Mouse (Mus musculus): ENCODE results near the gene D17Wsu92e. TPM values are rescaled to one million over a fixed set of nuclear protein-coding genes. Genes with fewer than 3 reads are reported as not detected.

Gene D17Wsu92e
- polyA plus RNA-seq, 1 experiment from 2014 or later: 18.3 TPM

- Histone ChIP-seq H3K4me1 (peaks cover 56% of the 10 kb centered on the region), H3K4me2 (peak overlapping the region; percentile 44), H3K27me3 (no peaks in the 10 kb centered on the region), H3K27ac (peak overlapping the region; percentile 94), H3K9me3 (no peaks in the 10 kb centered on the region), H3K36me3 (no peaks in the 10 kb centered on the region), H3K9ac (peak overlapping the region; percentile 65), H3K4me3 (peak overlapping the region; percentile 6)
- ATAC-seq (ENCODE audit: insufficient number of reproducible peaks, insufficient read depth, low FRiP score, low TSS enrichment, low read depth): peak; percentile 80
- WGBS: 9% methylated on average over 16 of the region's 16 CpGs
These were observed 20.5 kb downstream of the D17Wsu92e start for GRCm38 (mm10) chr17:27799771-27800584.

GRCm38 (mm10) chr17:27797341-27797872 is 23.0 kb downstream of the D17Wsu92e start:
- WGBS: 36% methylated on average over 11 of the region's 11 CpGs
- Histone ChIP-seq H3K4me1 (peaks cover 48% of the 10 kb centered on the region), H3K9me3 (no peaks in the 10 kb centered on the region), H3K4me3 (0 out of 2 replicates have a peak overlapping the region, but pooled peaks have one; percentile 6), H3K4me2 (peak overlapping the region; percentile 41), H3K9ac (peak overlapping the region; percentile 36; the same call in 1 of the 2 replicates), H3K36me3 (peaks cover 7% of the 10 kb centered on the region), H3K27me3 (no peaks in the 10 kb centered on the region), H3K27ac (peak overlapping the region; percentile 84)
- no peak for ATAC-seq (ENCODE audit: insufficient number of reproducible peaks, insufficient read depth, low FRiP score, low TSS enrichment, low read depth)

- peak overlapping the region; percentile 84 for H3K27ac ChIP-seq
- H3K4me1 ChIP-seq: peaks cover 48% of the 10 kb centered on the region
- peaks cover 7% of the 10 kb centered on the region for H3K36me3 ChIP-seq
- H3K27me3 ChIP-seq: no peaks in the 10 kb centered on the region
- no peak overlapping the region for H3K4me3 ChIP-seq
- 41% methylated on average over 6 of the region's 6 CpGs for WGBS
- peak; percentile 29; the same call in 1 of the 2 replicates for ATAC-seq (ENCODE audit: insufficient number of reproducible peaks, insufficient read depth, low FRiP score, low TSS enrichment, low read depth)
- peak overlapping the region; percentile 41 for H3K4me2 ChIP-seq
- H3K9ac ChIP-seq: no peak overlapping the region
- H3K9me3 ChIP-seq: no peaks in the 10 kb centered on the region
These were observed 23.7 kb downstream of the D17Wsu92e start for GRCm38 (mm10) chr17:27796780-27797179.

GRCm38 (mm10) chr17:27793144-27793543 is 27.3 kb downstream of the D17Wsu92e start:
- peaks cover 17% of the 10 kb centered on the region for H3K36me3 ChIP-seq
- H3K4me1 ChIP-seq: peaks cover 30% of the 10 kb centered on the region
- ATAC-seq (ENCODE audit: insufficient number of reproducible peaks, insufficient read depth, low FRiP score, low TSS enrichment, low read depth): no peak
- no peaks in the 10 kb centered on the region for H3K9me3 ChIP-seq
- no peaks in the 10 kb centered on the region for H3K27me3 ChIP-seq
- no peak overlapping the region for H3K4me2 ChIP-seq
- 86% methylated on average over 6 of the region's 6 CpGs for WGBS
- no peak overlapping the region for H3K27ac ChIP-seq
- H3K4me3 ChIP-seq: no peak overlapping the region
- no peak overlapping the region for H3K9ac ChIP-seq

GRCm38 (mm10) chr17:27792516-27792915 is 27.9 kb downstream of the D17Wsu92e start:
- 45% methylated on average over 4 of the region's 4 CpGs for WGBS
- Histone ChIP-seq H3K9me3 (no peaks in the 10 kb centered on the region), H3K27me3 (no peaks in the 10 kb centered on the region), H3K9ac (0 out of 2 replicates have a peak overlapping the region, but pooled peaks have one; percentile 2), H3K4me1 (peaks cover 24% of the 10 kb centered on the region), H3K27ac (no peak overlapping the region), H3K4me2 (no peak overlapping the region), H3K36me3 (peaks cover 17% of the 10 kb centered on the region), H3K4me3 (no peak overlapping the region)
- no peak for ATAC-seq (ENCODE audit: insufficient number of reproducible peaks, insufficient read depth, low FRiP score, low TSS enrichment, low read depth)

- Histone ChIP-seq H3K36me3 (peaks cover 17% of the 10 kb centered on the region), H3K27ac (no peak overlapping the region), H3K9me3 (no peaks in the 10 kb centered on the region), H3K9ac (no peak overlapping the region), H3K27me3 (no peaks in the 10 kb centered on the region), H3K4me1 (peaks cover 14% of the 10 kb centered on the region), H3K4me3 (no peak overlapping the region), H3K4me2 (no peak overlapping the region)
- no peak for ATAC-seq (ENCODE audit: insufficient number of reproducible peaks, insufficient read depth, low FRiP score, low TSS enrichment, low read depth)
- 71% methylated on average over 2 of the region's 2 CpGs for WGBS
These were observed 28.9 kb downstream of the D17Wsu92e start for GRCm38 (mm10) chr17:27791556-27791955.

GRCm38 (mm10) chr17:27790976-27791375 is 29.5 kb downstream of the D17Wsu92e start:
- H3K4me2 ChIP-seq: no peak overlapping the region
- no peaks in the 10 kb centered on the region for H3K27me3 ChIP-seq
- no peak overlapping the region for H3K27ac ChIP-seq
- H3K36me3 ChIP-seq: peaks cover 19% of the 10 kb centered on the region
- ATAC-seq (ENCODE audit: insufficient number of reproducible peaks, insufficient read depth, low FRiP score, low TSS enrichment, low read depth): no peak
- H3K4me1 ChIP-seq: peaks cover 11% of the 10 kb centered on the region; the same call in 1 of the 2 replicates
- no peak overlapping the region for H3K9ac ChIP-seq
- H3K9me3 ChIP-seq: no peaks in the 10 kb centered on the region
- 87% methylated on average over 2 of the region's 2 CpGs for WGBS
- no peak overlapping the region for H3K4me3 ChIP-seq

- Histone ChIP-seq H3K27ac (no peak overlapping the region), H3K36me3 (peaks cover 29% of the 10 kb centered on the region), H3K27me3 (no peaks in the 10 kb centered on the region), H3K9me3 (no peaks in the 10 kb centered on the region), H3K4me3 (no peak overlapping the region), H3K4me2 (no peak overlapping the region), H3K9ac (no peak overlapping the region), H3K4me1 (peaks cover 8% of the 10 kb centered on the region; the same call in 1 of the 2 replicates)
- WGBS: 86% methylated on average over 5 of the region's 5 CpGs
- ATAC-seq (ENCODE audit: insufficient number of reproducible peaks, insufficient read depth, low FRiP score, low TSS enrichment, low read depth): no peak
These were observed 30.4 kb downstream of the D17Wsu92e start for GRCm38 (mm10) chr17:27790015-27790414.

- 87% methylated on average over 6 of the region's 6 CpGs for WGBS
- H3K27ac ChIP-seq: peak overlapping the region; percentile 3; the same call in 1 of the 2 replicates
- H3K27me3 ChIP-seq: no peaks in the 10 kb centered on the region
- peaks cover 43% of the 10 kb centered on the region for H3K36me3 ChIP-seq
- no peak for ATAC-seq (ENCODE audit: insufficient number of reproducible peaks, insufficient read depth, low FRiP score, low TSS enrichment, low read depth)
- H3K9me3 ChIP-seq: no peaks in the 10 kb centered on the region
- H3K4me3 ChIP-seq: no peak overlapping the region
- H3K4me2 ChIP-seq: no peak overlapping the region
- H3K4me1 ChIP-seq: peaks cover 8% of the 10 kb centered on the region; the same call in 1 of the 2 replicates
- no peak overlapping the region for H3K9ac ChIP-seq
These were observed 31.8 kb downstream of the D17Wsu92e start for GRCm38 (mm10) chr17:27788456-27789172.

GRCm38 (mm10) chr17:27783567-27783966 is 36.9 kb downstream of the D17Wsu92e start:
- Histone ChIP-seq H3K27ac (no peak overlapping the region), H3K4me3 (no peak overlapping the region), H3K27me3 (no peaks in the 10 kb centered on the region), H3K36me3 (peaks cover 44% of the 10 kb centered on the region), H3K4me1 (peaks cover 4% of the 10 kb centered on the region; the same call in 1 of the 2 replicates), H3K9me3 (no peaks in the 10 kb centered on the region), H3K9ac (no peak overlapping the region), H3K4me2 (no peak overlapping the region)
- no peak for ATAC-seq (ENCODE audit: insufficient number of reproducible peaks, insufficient read depth, low FRiP score, low TSS enrichment, low read depth)
- 79% methylated on average over 4 of the region's 4 CpGs for WGBS

- ATAC-seq (ENCODE audit: insufficient number of reproducible peaks, insufficient read depth, low FRiP score, low TSS enrichment, low read depth): no peak
- WGBS: 89% methylated on average over 5 of the region's 5 CpGs
- no peaks in the 10 kb centered on the region for H3K4me1 ChIP-seq
- H3K9ac ChIP-seq: no peak overlapping the region
- H3K27me3 ChIP-seq: no peaks in the 10 kb centered on the region
- no peak overlapping the region for H3K4me2 ChIP-seq
- no peak overlapping the region for H3K4me3 ChIP-seq
- no peak overlapping the region for H3K27ac ChIP-seq
- H3K36me3 ChIP-seq: peaks cover 49% of the 10 kb centered on the region
- no peaks in the 10 kb centered on the region for H3K9me3 ChIP-seq
These were observed 39.3 kb downstream of the D17Wsu92e start for GRCm38 (mm10) chr17:27781059-27781687.

All from embryonic facial prominence, embryonic 13.5 days (tissue).